Mouse (Mus musculus): Measurements from ENCODE around the gene Syne1. TPM values are rescaled to one million over a fixed set of nuclear protein-coding genes. Genes with fewer than 3 reads are reported as not detected.

Syne1 gene
- polyA plus RNA-seq, 1 experiment from 2014 or later = 5.2 TPM

- Histone ChIP-seq H3K27ac (replicated peaks) (no peak overlapping the region), H3K4me3 (no peak overlapping the region), H3K9me3 (no peaks in the 10 kb centered on the region), H3K4me1 (no peaks in the 10 kb centered on the region), H3K27me3 (no peaks in the 10 kb centered on the region), H3K36me3 (no peaks in the 10 kb centered on the region), H3K4me2 (replicated peaks) (no peak overlapping the region), H3K9ac (replicated peaks) (no peak overlapping the region)
- no peak for ATAC-seq (replicated peaks)
- WGBS = 79% methylated on average over 8 of the region's 8 CpGs
These were observed 391.6 kb downstream of the Syne1 start for GRCm38 (mm10) chr10:5159679-5160078.

- H3K27me3 ChIP-seq = no peaks in the 10 kb centered on the region
- no peak overlapping the region for H3K4me3 ChIP-seq
- H3K4me1 ChIP-seq = no peaks in the 10 kb centered on the region
- H3K9ac ChIP-seq (replicated peaks) = no peak overlapping the region
- WGBS = 91% methylated on average over 6 of the region's 6 CpGs
- no peak overlapping the region for H3K4me2 ChIP-seq (replicated peaks)
- no peaks in the 10 kb centered on the region for H3K36me3 ChIP-seq
- H3K27ac ChIP-seq (replicated peaks) = no peak overlapping the region
- ATAC-seq (replicated peaks) = no peak
- H3K9me3 ChIP-seq = no peaks in the 10 kb centered on the region
These were observed 398.2 kb downstream of the Syne1 start for GRCm38 (mm10) chr10:5153047-5153446.

GRCm38 (mm10) chr10:5141471-5141870 lies 409.8 kb downstream of the Syne1 start:
- no peaks in the 10 kb centered on the region for H3K4me1 ChIP-seq
- WGBS = 91% methylated on average over 5 of the region's 5 CpGs
- H3K9ac ChIP-seq (replicated peaks) = no peak overlapping the region
- no peaks in the 10 kb centered on the region for H3K27me3 ChIP-seq
- no peaks in the 10 kb centered on the region for H3K36me3 ChIP-seq
- no peak overlapping the region for H3K4me2 ChIP-seq (replicated peaks)
- ATAC-seq (replicated peaks) = no peak
- H3K27ac ChIP-seq (replicated peaks) = no peak overlapping the region
- H3K4me3 ChIP-seq = no peak overlapping the region
- no peaks in the 10 kb centered on the region for H3K9me3 ChIP-seq

GRCm38 (mm10) chr10:5139932-5140264 lies 411.4 kb downstream of the Syne1 start:
- no peak overlapping the region for H3K4me2 ChIP-seq (replicated peaks)
- no peaks in the 10 kb centered on the region for H3K9me3 ChIP-seq
- no peak overlapping the region for H3K4me3 ChIP-seq
- H3K36me3 ChIP-seq = no peaks in the 10 kb centered on the region
- H3K27me3 ChIP-seq = no peaks in the 10 kb centered on the region
- WGBS = 90% methylated on average over 4 of the region's 4 CpGs
- no peak overlapping the region for H3K27ac ChIP-seq (replicated peaks)
- H3K4me1 ChIP-seq = no peaks in the 10 kb centered on the region
- ATAC-seq (replicated peaks) = no peak
- no peak overlapping the region for H3K9ac ChIP-seq (replicated peaks)

- H3K9me3 ChIP-seq = no peaks in the 10 kb centered on the region
- ATAC-seq (replicated peaks) = no peak
- H3K4me1 ChIP-seq = no peaks in the 10 kb centered on the region
- H3K9ac ChIP-seq (replicated peaks) = no peak overlapping the region
- 93% methylated on average over 3 of the region's 3 CpGs for WGBS
- no peak overlapping the region for H3K4me2 ChIP-seq (replicated peaks)
- H3K27me3 ChIP-seq = no peaks in the 10 kb centered on the region
- no peak overlapping the region for H3K4me3 ChIP-seq
- no peaks in the 10 kb centered on the region for H3K36me3 ChIP-seq
- no peak overlapping the region for H3K27ac ChIP-seq (replicated peaks)
These were observed 411.9 kb downstream of the Syne1 start for GRCm38 (mm10) chr10:5139246-5139931.

- Histone ChIP-seq H3K27ac (replicated peaks) (no peak overlapping the region), H3K9me3 (no peaks in the 10 kb centered on the region), H3K4me3 (no peak overlapping the region), H3K27me3 (no peaks in the 10 kb centered on the region), H3K36me3 (no peaks in the 10 kb centered on the region), H3K9ac (replicated peaks) (no peak overlapping the region), H3K4me2 (replicated peaks) (no peak overlapping the region), H3K4me1 (no peaks in the 10 kb centered on the region)
- WGBS = 82% methylated on average over 3 of the region's 3 CpGs
- no peak for ATAC-seq (replicated peaks)
These were observed 419.2 kb downstream of the Syne1 start for GRCm38 (mm10) chr10:5132050-5132449.

GRCm38 (mm10) chr10:5130495-5130894 lies 420.8 kb downstream of the Syne1 start:
- no peak overlapping the region for H3K27ac ChIP-seq (replicated peaks)
- H3K27me3 ChIP-seq = no peaks in the 10 kb centered on the region
- no peak overlapping the region for H3K9ac ChIP-seq (replicated peaks)
- H3K4me1 ChIP-seq = no peaks in the 10 kb centered on the region
- H3K36me3 ChIP-seq = no peaks in the 10 kb centered on the region
- no peak overlapping the region for H3K4me3 ChIP-seq
- no peaks in the 10 kb centered on the region for H3K9me3 ChIP-seq
- WGBS = 90% methylated on average over 1 of the region's 1 CpGs
- no peak overlapping the region for H3K4me2 ChIP-seq (replicated peaks)
- ATAC-seq (replicated peaks) = no peak

- Histone ChIP-seq H3K4me1 (no peaks in the 10 kb centered on the region), H3K9ac (replicated peaks) (no peak overlapping the region), H3K36me3 (no peaks in the 10 kb centered on the region), H3K4me2 (replicated peaks) (no peak overlapping the region), H3K9me3 (no peaks in the 10 kb centered on the region), H3K27ac (replicated peaks) (no peak overlapping the region), H3K4me3 (no peak overlapping the region), H3K27me3 (no peaks in the 10 kb centered on the region)
- no peak for ATAC-seq (replicated peaks)
- 96% methylated on average over 7 of the region's 7 CpGs for WGBS
These were observed 426.5 kb downstream of the Syne1 start for GRCm38 (mm10) chr10:5124757-5125156.

- WGBS = 90% methylated on average over 6 of the region's 6 CpGs
- H3K4me3 ChIP-seq = no peak overlapping the region
- no peak overlapping the region for H3K4me2 ChIP-seq (replicated peaks)
- peaks cover 3% of the 10 kb centered on the region; the same call in 1 of the 2 replicates for H3K36me3 ChIP-seq
- H3K9ac ChIP-seq (replicated peaks) = no peak overlapping the region
- H3K4me1 ChIP-seq = no peaks in the 10 kb centered on the region
- H3K9me3 ChIP-seq = no peaks in the 10 kb centered on the region
- ATAC-seq (replicated peaks) = no peak
- no peaks in the 10 kb centered on the region for H3K27me3 ChIP-seq
- H3K27ac ChIP-seq (replicated peaks) = no peak overlapping the region
These were observed 434.6 kb downstream of the Syne1 start for GRCm38 (mm10) chr10:5116720-5117119.

GRCm38 (mm10) chr10:5116155-5116554 lies 435.1 kb downstream of the Syne1 start:
- WGBS = 91% methylated on average over 5 of the region's 5 CpGs
- H3K9ac ChIP-seq (replicated peaks) = no peak overlapping the region
- ATAC-seq (replicated peaks) = no peak
- H3K9me3 ChIP-seq = no peaks in the 10 kb centered on the region
- no peak overlapping the region for H3K4me3 ChIP-seq
- peaks cover 3% of the 10 kb centered on the region; the same call in 1 of the 2 replicates for H3K36me3 ChIP-seq
- H3K4me2 ChIP-seq (replicated peaks) = no peak overlapping the region
- no peaks in the 10 kb centered on the region for H3K4me1 ChIP-seq
- no peak overlapping the region for H3K27ac ChIP-seq (replicated peaks)
- no peaks in the 10 kb centered on the region for H3K27me3 ChIP-seq

- Histone ChIP-seq H3K27ac (replicated peaks) (no peak overlapping the region), H3K9me3 (no peaks in the 10 kb centered on the region), H3K4me2 (replicated peaks) (no peak overlapping the region), H3K36me3 (peaks cover 3% of the 10 kb centered on the region; the same call in 1 of the 2 replicates), H3K4me1 (no peaks in the 10 kb centered on the region), H3K9ac (replicated peaks) (no peak overlapping the region), H3K27me3 (no peaks in the 10 kb centered on the region), H3K4me3 (no peak overlapping the region)
- no peak for ATAC-seq (replicated peaks)
- WGBS = 84% methylated on average over 5 of the region's 5 CpGs
These were observed 440.5 kb downstream of the Syne1 start for GRCm38 (mm10) chr10:5110773-5111172.

- H3K9me3 ChIP-seq = no peaks in the 10 kb centered on the region
- H3K4me2 ChIP-seq (replicated peaks) = no peak overlapping the region
- no peak overlapping the region for H3K9ac ChIP-seq (replicated peaks)
- no peak overlapping the region for H3K27ac ChIP-seq (replicated peaks)
- 74% methylated on average over 2 of the region's 2 CpGs for WGBS
- H3K27me3 ChIP-seq = no peaks in the 10 kb centered on the region
- H3K36me3 ChIP-seq = no peaks in the 10 kb centered on the region
- ATAC-seq (replicated peaks) = no peak
- no peaks in the 10 kb centered on the region for H3K4me1 ChIP-seq
- no peak overlapping the region for H3K4me3 ChIP-seq
These were observed 453.5 kb downstream of the Syne1 start for GRCm38 (mm10) chr10:5097754-5098137.
